Mouse (Mus musculus) stomach, postnatal 0 days (tissue): ENCODE data around the gene Unc119. TPM values are rescaled to one million over a fixed set of nuclear protein-coding genes. Genes with fewer than 3 reads are reported as not detected.

Experiments used
- ATAC-seq: fragments of 200-750 bp; cut with Nextera tagmentation; 2 replicates; pipeline ENCODE4 v1.8.0; 2017; ENCODE audit not compliant: low FRiP score, low TSS enrichment
- DNase-seq: peaks from one replicate; pipeline ENCODE4 v3.0.0-alpha.2; 2016; ENCODE audit warnings: low spot score
- H3K27ac ChIP-seq: fragments of 300-500 bp; sonication (generic); replicated peaks from 2 replicates; pipeline ENCODE4 v1.5.1; 2014; ENCODE audit warnings: mild to moderate bottlenecking, control low read depth
- H3K27me3 ChIP-seq: fragments of 300-500 bp; sonication (generic); 2 replicates; pipeline ENCODE4 v1.6.1; 2014; ENCODE audit warnings: low read length; ENCODE audit not compliant: control insufficient read depth, insufficient read depth
- H3K36me3 ChIP-seq: fragments of 300-500 bp; sonication (generic); 2 replicates; pipeline ENCODE4 v1.6.1; 2014; ENCODE audit warnings: low read length, mixed read lengths; ENCODE audit not compliant: control insufficient read depth, insufficient read depth
- H3K4me1 ChIP-seq: fragments of 300-500 bp; sonication (generic); replicated peaks from 2 replicates; pipeline ENCODE4 v1.6.1; 2014; ENCODE audit warnings: antibody characterized with exemption; ENCODE audit not compliant: control insufficient read depth, insufficient read depth
- H3K4me2 ChIP-seq: fragments of 300-500 bp; sonication (generic); replicated peaks from 2 replicates; pipeline ENCODE4 v1.6.1; 2014; ENCODE audit warnings: low read depth, mild to moderate bottlenecking, control low read depth, moderate library complexity
- H3K4me3 ChIP-seq: fragments of 300-500 bp; sonication (generic); 2 replicates; pipeline ENCODE4 v1.5.1; 2014; ENCODE audit warnings: low read depth, low read length, control low read depth
- H3K9ac ChIP-seq: fragments of 300-500 bp; sonication (generic); 2 replicates; pipeline ENCODE4 v1.6.1; 2014; ENCODE audit warnings: mild to moderate bottlenecking, low read length, control low read depth, mixed read lengths
- H3K9me3 ChIP-seq: fragments of 300-500 bp; sonication (generic); 2 replicates; pipeline ENCODE4 v1.6.1; 2016; ENCODE audit warnings: low read length; ENCODE audit not compliant: control insufficient read depth
- CTCF ChIP-seq: IDR thresholded peaks from 2 replicates; pipeline ENCODE4 v1.5.1; 2016; ENCODE audit warnings: antibody characterized with exemption, low read depth, mild to moderate bottlenecking, moderate library complexity
- EP300 ChIP-seq: optimal IDR thresholded peaks from 2 replicates; pipeline ENCODE3; 2016; ENCODE audit warnings: antibody characterized with exemption
- WGBS: fragments of 180-500 bp; shearing (Covaris S2); extraction: QIAGEN DNeasy Blood & Tissue Kit; methylation state at CpG from one replicate; pipeline ENCODE4 v1.1.7; 2014; 5-methylcytosine and 5-hydroxymethylcytosine counted together
- polyA plus RNA-seq: library from polyadenylated mRNA; unstranded; fragments of >200 nt; fragmentation: Nextera tagmentation; extraction: Ambion mirVana; gene quantifications from 2 replicates; pipeline ENCODE4 v1.2.1, GENCODE M21; 2015

Gene Unc119
- polyA plus RNA-seq, 1 experiment from 2014 or later: 27.9 TPM

- Histone ChIP-seq H3K4me2 (no peak overlapping the region), H3K36me3 (no peaks in the 10 kb centered on the region), H3K27ac (no peak overlapping the region), H3K27me3 (no peaks in the 10 kb centered on the region), H3K9me3 (no peaks in the 10 kb centered on the region), H3K9ac (no peak overlapping the region), H3K4me1 (no peaks in the 10 kb centered on the region), H3K4me3 (no peak overlapping the region)
- 60% methylated on average over 4 of the region's 4 CpGs for WGBS
- DNase-seq: no peak
- no peak for TF ChIP-seq EP300
- TF ChIP-seq CTCF: no peak
- no peak for ATAC-seq
These were observed 37.1 kb downstream of the Unc119 start for GRCm38 (mm10) chr11:78380351-78380750.

- Histone ChIP-seq H3K4me1 (no peaks in the 10 kb centered on the region), H3K9me3 (no peaks in the 10 kb centered on the region), H3K9ac (no peak overlapping the region), H3K4me3 (no peak overlapping the region), H3K4me2 (no peak overlapping the region), H3K36me3 (no peaks in the 10 kb centered on the region), H3K27me3 (no peaks in the 10 kb centered on the region), H3K27ac (no peak overlapping the region)
- no peak for TF ChIP-seq EP300
- no peak for TF ChIP-seq CTCF
- WGBS: 66% methylated on average over 3 of the region's 3 CpGs
- DNase-seq (no peak), ATAC-seq (no peak)
These were observed 37.7 kb downstream of the Unc119 start for GRCm38 (mm10) chr11:78380996-78381395.

GRCm38 (mm10) chr11:78382286-78382685 is 39.0 kb downstream of the Unc119 start:
- Histone ChIP-seq H3K4me2 (no peak overlapping the region), H3K27ac (no peak overlapping the region), H3K36me3 (no peaks in the 10 kb centered on the region), H3K4me1 (no peaks in the 10 kb centered on the region), H3K9me3 (no peaks in the 10 kb centered on the region), H3K4me3 (no peak overlapping the region), H3K9ac (no peak overlapping the region), H3K27me3 (no peaks in the 10 kb centered on the region)
- ATAC-seq: no peak
- TF ChIP-seq EP300 (no peak), CTCF (no peak)
- WGBS: 66% methylated on average over 7 of the region's 7 CpGs
- DNase-seq: no peak

GRCm38 (mm10) chr11:78382701-78383100 is 39.4 kb downstream of the Unc119 start:
- no peaks in the 10 kb centered on the region for H3K27me3 ChIP-seq

GRCm38 (mm10) chr11:78385776-78386175 is 42.5 kb downstream of the Unc119 start:
- Histone ChIP-seq H3K9me3 (no peaks in the 10 kb centered on the region), H3K4me1 (no peaks in the 10 kb centered on the region), H3K4me2 (peak overlapping the region; percentile 23; the same call in 1 of the 2 replicates), H3K9ac (no peak overlapping the region), H3K36me3 (no peaks in the 10 kb centered on the region), H3K27me3 (no peaks in the 10 kb centered on the region), H3K4me3 (no peak overlapping the region), H3K27ac (peak overlapping the region; percentile 69; the same call in 1 of the 2 replicates)
- WGBS: 68% methylated on average over 10 of the region's 10 CpGs
- ATAC-seq (no peak), DNase-seq (no peak)
- no peak for TF ChIP-seq CTCF
- no peak for TF ChIP-seq EP300

More at GRCm38 (mm10) chr11:78382701-78383100, 39.4 kb downstream of the Unc119 start:
- H3K9ac ChIP-seq: no peak overlapping the region
- no peak overlapping the region for H3K27ac ChIP-seq
- DNase-seq (no peak), ATAC-seq (no peak)
- WGBS: 26% methylated on average over 5 of the region's 5 CpGs
- no peaks in the 10 kb centered on the region for H3K36me3 ChIP-seq
- H3K4me3 ChIP-seq: no peak overlapping the region
- no peaks in the 10 kb centered on the region for H3K4me1 ChIP-seq
- TF ChIP-seq CTCF (no peak), EP300 (no peak)
- no peak overlapping the region for H3K4me2 ChIP-seq
- no peaks in the 10 kb centered on the region for H3K9me3 ChIP-seq

GRCm38 (mm10) chr11:78386508-78387043 is 43.3 kb downstream of the Unc119 start, which contains the start of gene Foxn1:
Gene Foxn1 (minus strand): TSS chr11:78386558.
- Histone ChIP-seq H3K27ac (peak within 1 kb of the TSS; percentile 69), H3K9me3 (no peaks in the 10 kb centered on the region), H3K9ac (no peak within 1 kb of the TSS), H3K4me1 (no peaks in the 10 kb centered on the region), H3K4me3 (peak within 1 kb of the TSS; percentile 10; the same call in 1 of the 2 replicates), H3K27me3 (no peaks in the 10 kb centered on the region), H3K36me3 (no peaks in the 10 kb centered on the region), H3K4me2 (peak within 1 kb of the TSS; percentile 23; the same call in 1 of the 2 replicates)
- WGBS: 56% methylated on average over 14 of the region's 14 CpGs
- no peak for DNase-seq
- TF ChIP-seq CTCF (no peak), EP300 (no peak)
- ATAC-seq: peak; percentile 58
